Mouse (Mus musculus) A20 (cell line): ENCODE data around the gene Gm11492.

Experiments used
- DNase-seq: peaks from one replicate; pipeline ENCODE4 v3.0.0-alpha.2; 2011; ENCODE audit warnings: low read depth, low spot score

Gm11492 gene

GRCm38 (mm10) chr11:87578963-87579601, 12.6 kb downstream of the Gm11492 start:
- DNase-seq = no peak

- DNase-seq = no peak
Observed at GRCm38 (mm10) chr11:87579713-87580112, 13.3 kb downstream of the Gm11492 start.

- DNase-seq = no peak
Observed at GRCm38 (mm10) chr11:87580543-87581085, 14.2 kb downstream of the Gm11492 start.

- no peak for DNase-seq
Observed at GRCm38 (mm10) chr11:87581161-87581865, 14.9 kb downstream of the Gm11492 start.

- no peak for DNase-seq
Observed at GRCm38 (mm10) chr11:87581933-87582710, 15.7 kb downstream of the Gm11492 start.

- DNase-seq = no peak
Observed at GRCm38 (mm10) chr11:87583291-87584034, 17.0 kb downstream of the Gm11492 start.

GRCm38 (mm10) chr11:87584711-87585505, 18.5 kb downstream of the Gm11492 start:
- DNase-seq = no peak

- no peak for DNase-seq
Observed at GRCm38 (mm10) chr11:87587211-87587874, 20.9 kb downstream of the Gm11492 start.

- DNase-seq = no peak
Observed at GRCm38 (mm10) chr11:87589605-87590004, 23.2 kb downstream of the Gm11492 start.

- peak; percentile 66 for DNase-seq
Observed at GRCm38 (mm10) chr11:87590841-87591525, 24.5 kb downstream of the Gm11492 start.

- peak; percentile 100 for DNase-seq
Observed at GRCm38 (mm10) chr11:87591526-87592353, 25.3 kb downstream of the Gm11492 start, which contains the start of gene Mtmr4. Gene Mtmr4 (plus strand): TSS chr11:87592162.

- no peak for DNase-seq
Observed at GRCm38 (mm10) chr11:87592354-87592695, 25.9 kb downstream of the Gm11492 start.

GRCm38 (mm10) chr11:87592713-87593598, 26.5 kb downstream of the Gm11492 start:
- DNase-seq = peak; percentile 30

- DNase-seq = peak; percentile 86
Observed at GRCm38 (mm10) chr11:87595327-87595841, 28.9 kb downstream of the Gm11492 start.

- DNase-seq = no peak
Observed at GRCm38 (mm10) chr11:87595976-87596375, 29.5 kb downstream of the Gm11492 start.

GRCm38 (mm10) chr11:87596492-87596891, 30.0 kb downstream of the Gm11492 start:
- peak; percentile 23 for DNase-seq

- DNase-seq = no peak
Observed at GRCm38 (mm10) chr11:87597061-87597460, 30.6 kb downstream of the Gm11492 start.
